In the genomic region with DNA sequence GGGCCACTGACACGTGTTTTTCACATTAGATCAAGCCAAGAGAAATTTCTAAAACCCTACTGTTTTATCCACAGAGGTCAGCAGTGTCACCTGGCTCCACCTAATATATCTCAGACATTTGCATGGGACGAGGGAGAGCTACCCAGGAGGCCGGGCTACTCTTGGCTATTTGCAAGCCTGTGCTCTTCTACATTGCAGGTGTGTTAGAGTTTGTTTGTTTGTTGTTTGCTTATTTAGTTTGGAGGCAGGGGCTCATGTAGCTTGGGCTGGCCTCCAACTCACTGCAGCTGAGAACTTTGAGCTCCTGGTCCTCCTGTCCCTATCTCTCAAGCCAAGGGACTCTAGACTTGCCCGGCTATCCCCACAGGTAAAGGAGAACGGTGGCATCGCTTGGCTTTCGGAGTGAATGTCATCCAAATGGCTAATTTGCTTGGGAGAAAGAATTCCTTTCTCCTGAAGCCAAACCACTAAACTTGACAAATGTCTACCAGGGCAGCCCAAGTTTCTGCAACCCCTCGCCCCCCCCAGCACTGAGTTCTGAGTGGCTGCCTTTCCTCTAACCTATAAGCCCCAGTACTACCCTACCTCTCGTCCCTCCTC, we compare ENCODE assay signal across 9 mouse cellular contexts. TPM values are rescaled to one million over a fixed set of nuclear protein-coding genes. Genes with fewer than 3 reads are reported as not detected.
A peak's percentile ranks its signal among the peaks of the same experiment; 100 is the strongest.
DNase-seq lines count a peak whose midpoint lies in the region; ATAC-seq and TF ChIP-seq lines count a peak whose summit lies in the region.
"Had no signal": no experiment of that assay in that cellular context is flagged by ENCODE, and none has a peak within 500 bp of the region (broad histone marks: within the 10 kb centered on the region; RNA-seq: fewer than 3 reads in every experiment).

No protein-coding gene starts in this region.

- no peaks in the 10 kb centered on the region for H3K79me2 ChIP-seq in myocyte (ENCODE audit: control insufficient read depth, insufficient read depth)

- H3K4me2 ChIP-seq in heart, embryonic 13.5 days: peak overlapping the region; percentile 73
- H3K4me2 ChIP-seq in kidney, postnatal 0 days (ENCODE audit: low read length): peak overlapping the region; percentile 80
- peak overlapping the region; percentile 56 for H3K4me2 ChIP-seq in myocyte (ENCODE audit: low read depth)

- intact Hi-C loops in left cerebral cortex, postnatal 4 days (cut with DNase I): no loop called here

- ATAC-seq in heart, embryonic 13.5 days (ENCODE audit: extremely low read depth, insufficient number of reproducible peaks, low FRiP score, low TSS enrichment): no peak
- ATAC-seq in kidney, postnatal 0 days (replicated peaks; ENCODE audit: low FRiP score, low read depth): no peak
- ATAC-seq in monocyte, adult 5-6 weeks (replicated peaks; ENCODE audit: insufficient number of reproducible peaks, low FRiP score, low TSS enrichment, poor library complexity, severe bottlenecking): no peak

- TF ChIP-seq CTCF in lung, adult 2 months (IDR thresholded peaks at IDR 0.05; ENCODE audit: insufficient read depth, low read length): no peak
- no peak for TF ChIP-seq CTCF in kidney, postnatal 0 days (IDR thresholded peaks at IDR 0.05; ENCODE audit: low read depth)

- 44% methylated on average over 9 of the region's 9 CpGs for WGBS in lung, adult 2 months
- WGBS in heart, embryonic 13.5 days: 44% methylated on average over 9 of the region's 9 CpGs
- WGBS in kidney, postnatal 0 days: 44% methylated on average over 9 of the region's 9 CpGs

- H3K9ac ChIP-seq in heart, embryonic 13.5 days: peak overlapping the region; percentile 75; the same call in 1 of the 2 replicates
- 0 out of 2 replicates have a peak overlapping the region, but pooled peaks have one; percentile 5 for H3K9ac ChIP-seq in kidney, postnatal 0 days (ENCODE audit: low read depth, low read length)

- H3K27ac ChIP-seq in heart, embryonic 13.5 days (replicated peaks): peak overlapping the region; percentile 82
- H3K27ac ChIP-seq in kidney, postnatal 0 days: peak overlapping the region; percentile 65; the same call in 1 of the 2 replicates

- no peak for TF ChIP-seq POLR2A in lung, adult 2 months (IDR thresholded peaks at IDR 0.05; ENCODE audit: borderline replicate concordance, extremely low read depth, low read depth, low read length)
- no peak for TF ChIP-seq POLR2A in myocyte (IDR thresholded peaks at IDR 0.05; ENCODE audit: insufficient read length, low read depth)

- H3ac ChIP-seq in myocyte (ENCODE audit: control insufficient read depth, insufficient read length): no peak overlapping the region

- H3K36me3 ChIP-seq in heart, embryonic 13.5 days: peaks cover 32% of the 10 kb centered on the region
- H3K36me3 ChIP-seq in kidney, postnatal 0 days (ENCODE audit: insufficient read depth, low read length): no peaks in the 10 kb centered on the region
- no peaks in the 10 kb centered on the region for H3K36me3 ChIP-seq in myocyte (ENCODE audit: control insufficient read depth, insufficient read depth)

- H3K27me3 ChIP-seq in heart, embryonic 13.5 days (replicated peaks): peaks cover 64% of the 10 kb centered on the region
- H3K27me3 ChIP-seq in kidney, postnatal 0 days (ENCODE audit: insufficient read depth, low read length): no peaks in the 10 kb centered on the region
- H3K27me3 ChIP-seq in myocyte (ENCODE audit: control insufficient read depth, insufficient read depth, insufficient read length): peaks cover 9% of the 10 kb centered on the region

- peaks cover 16% of the 10 kb centered on the region for H3K4me1 ChIP-seq in lung, adult 2 months (ENCODE audit: control insufficient read depth, insufficient read depth, low read length)
- H3K4me1 ChIP-seq in heart, embryonic 13.5 days: peaks cover 54% of the 10 kb centered on the region
- peaks cover 7% of the 10 kb centered on the region for H3K4me1 ChIP-seq in kidney, postnatal 0 days (replicated peaks; ENCODE audit: insufficient read depth, low read length)

- DNase-seq in lung, adult 2 months: peak; percentile 5
- DNase-seq in lung, postnatal 25 days (ENCODE audit: low spot score): no peak
- DNase-seq in kidney, postnatal 0 days (ENCODE audit: low spot score): no peak
- no peak for DNase-seq in left cerebral cortex, postnatal 4 days
- DNase-seq in urinary bladder, postnatal 14 days (ENCODE audit: low spot score): no peak

- H3K4me3 ChIP-seq in lung, adult 2 months (replicated peaks; ENCODE audit: extremely low read depth, low read depth, low read length): peak overlapping the region; percentile 61
- H3K4me3 ChIP-seq in heart, embryonic 13.5 days: peak overlapping the region; percentile 61
- peak overlapping the region; percentile 44 for H3K4me3 ChIP-seq in kidney, postnatal 0 days (replicated peaks; ENCODE audit: low read depth, low read length)
- H3K4me3 ChIP-seq in myocyte: no peak overlapping the region

- no peaks in the 10 kb centered on the region for H3K9me3 ChIP-seq in heart, embryonic 13.5 days
- H3K9me3 ChIP-seq in kidney, postnatal 0 days (replicated peaks; ENCODE audit: low read length): no peaks in the 10 kb centered on the region

TF ChIP-seq in myocyte, 11 proteins besides CTCF, POLR2A, EP300 and RAD21:
- TF ChIP-seq TCF3 (IDR thresholded peaks at IDR 0.05; ENCODE audit: insufficient read length, low read depth) (no peak), E2F4 (IDR thresholded peaks at IDR 0.05; ENCODE audit: insufficient read depth) (no peak), REST (IDR thresholded peaks at IDR 0.05; ENCODE audit: insufficient read depth, insufficient read length) (no peak)

RNA-seq across cellular contexts. Expression of gene Adcy4, which starts 1.4 kb away (rescaled TPM):
- 157 and 169 TPM in 2 replicates for polyA plus RNA-seq in lung, adult 2 months (2012; rRNA removed)
- 17.7 TPM in 2 replicates for polyA plus RNA-seq in heart, embryonic 13.5 days (2015; fragmentation: Nextera tagmentation; extraction: Ambion mirVana)
- 10.0 and 10.6 TPM in 2 replicates for polyA plus RNA-seq in kidney, postnatal 0 days (2015; fragmentation: Nextera tagmentation; extraction: Ambion mirVana)
- 0.06 TPM for polyA plus RNA-seq in myocyte (2012; fragmentation: generic; extraction: Trizol)
- 1 to 10 TPM; 4.6 to 5.2 TPM for total RNA-seq in left cerebral cortex, postnatal 4 days (2021)
- total RNA-seq in monocyte, adult 5-6 weeks (2017): 2.2 to 4.2 TPM (median 2.5 TPM) in 3 replicates
- total RNA-seq: neutrophil, adult 5-6 weeks had no signal

RNA-seq across cellular contexts. Expression of gene Ripk3, which starts 6.2 kb away (rescaled TPM):
- 7.5 and 10.0 TPM in 2 replicates for polyA plus RNA-seq in lung, adult 2 months (2012; rRNA removed)
- 18.8 and 20.6 TPM in 2 replicates for polyA plus RNA-seq in heart, embryonic 13.5 days (2015; fragmentation: Nextera tagmentation; extraction: Ambion mirVana)
- 20.4 and 24.7 TPM in 2 replicates for polyA plus RNA-seq in kidney, postnatal 0 days (2015; fragmentation: Nextera tagmentation; extraction: Ambion mirVana)
- 0.28 TPM for polyA plus RNA-seq in myocyte (2012; fragmentation: generic; extraction: Trizol)
- 1 to 10 TPM; 1.4 to 1.8 TPM for total RNA-seq in left cerebral cortex, postnatal 4 days (2021)
- total RNA-seq in monocyte, adult 5-6 weeks (2017): 18.7 to 37.5 TPM (median 30.9 TPM) in 3 replicates

RNA-seq across cellular contexts. Expression of gene Ltb4r1, which starts 16.7 kb away (rescaled TPM):
- polyA plus RNA-seq in lung, adult 2 months (2012; rRNA removed): 6.5 and 7.1 TPM in 2 replicates
- polyA plus RNA-seq in heart, embryonic 13.5 days (2015; fragmentation: Nextera tagmentation; extraction: Ambion mirVana): 0.48 and 0.71 TPM in 2 replicates
- polyA plus RNA-seq in kidney, postnatal 0 days (2015; fragmentation: Nextera tagmentation; extraction: Ambion mirVana): 0.47 and 0.71 TPM in 2 replicates
- polyA plus RNA-seq in myocyte (2012; fragmentation: generic; extraction: Trizol): 0.04 TPM
- total RNA-seq in left cerebral cortex, postnatal 4 days (2021): 1 to 10 TPM; 1.0 to 1.4 TPM
- 14.5 to 27.0 TPM (median 18.8 TPM) in 3 replicates for total RNA-seq in monocyte, adult 5-6 weeks (2017)

RNA-seq across cellular contexts. Expression of gene Ltb4r2, which starts 21.2 kb away (rescaled TPM):
- polyA plus RNA-seq in lung, adult 2 months (2012; rRNA removed): 1.1 and 2.6 TPM in 2 replicates
- polyA plus RNA-seq in heart, embryonic 13.5 days (2015; fragmentation: Nextera tagmentation; extraction: Ambion mirVana): 0.25 and 0.27 TPM in 2 replicates
- 0.68 and 0.75 TPM in 2 replicates for polyA plus RNA-seq in kidney, postnatal 0 days (2015; fragmentation: Nextera tagmentation; extraction: Ambion mirVana)
- polyA plus RNA-seq in myocyte (2012; fragmentation: generic; extraction: Trizol): 0.01 TPM
- 1 to 10 TPM in 1 of 2 experiments, under 1 TPM in 1; 0.79 to 1.0 TPM for total RNA-seq in left cerebral cortex, postnatal 4 days (2021)
- 0.10 to 1.2 TPM (median 0.29 TPM) in 3 replicates for total RNA-seq in monocyte, adult 5-6 weeks (2017)

RNA-seq across cellular contexts. Expression of gene Cideb, which starts 24.2 kb away (rescaled TPM):
- 3.8 and 4.0 TPM in 2 replicates for polyA plus RNA-seq in lung, adult 2 months (2012; rRNA removed)
- polyA plus RNA-seq in heart, embryonic 13.5 days (2015; fragmentation: Nextera tagmentation; extraction: Ambion mirVana): 1.2 and 2.1 TPM in 2 replicates
- polyA plus RNA-seq in kidney, postnatal 0 days (2015; fragmentation: Nextera tagmentation; extraction: Ambion mirVana): 50.0 and 51.0 TPM in 2 replicates
- 0.17 TPM for polyA plus RNA-seq in myocyte (2012; fragmentation: generic; extraction: Trizol)
- total RNA-seq in left cerebral cortex, postnatal 4 days (2021): under 1 TPM in 1 of 2 experiments, not detected in 1; 0.90 TPM
- total RNA-seq in monocyte, adult 5-6 weeks (2017): 1.0 to 1.3 TPM in 2 of 3 replicates, not detected in the other
- total RNA-seq: neutrophil, adult 5-6 weeks had no signal

Comparison
In these comparisons a context has a peak if more than half of its experiments do, and no peak if none do; other contexts are left out.
1. RNA of gene Adcy4, which starts 1.4 kb away (polyA plus RNA-seq): 157 to 169 TPM in lung, adult 2 months, 17.7 TPM in heart, embryonic 13.5 days and 10.0 to 10.6 TPM in kidney, postnatal 0 days; 0.06 TPM in myocyte (single experiment); every median in the first group is over 10 times any median in the second.
2. Peak in every context shown above with its lines, with median percentiles within 50 percentile points of each other: H3K4me2 ChIP-seq.